Mouse (Mus musculus) CH12.LX (cell line): ENCODE measurements at regions not wholly inside any gene's neighbourhood (a gene's known extent, or its start where the extent isn't known, plus 50 kb on each side); places are given as distances from the start of the nearest gene placed in this dataset.

Experiments
- CTCF ChIP-seq, 2 experiments: IDR thresholded peaks in 1 of 2; conservative IDR thresholded peaks in 1 of 2; 2 replicates each; pipeline ENCODE4 v1.5.1; 2011 to 2012; ENCODE audit warnings: low read depth in 2 of 2, low read length in 2 of 2, improper control_type of control experiment in 1 of 2, inconsistent platforms in 1 of 2, mild to moderate bottlenecking in 1 of 2, moderate library complexity in 1 of 2
- EP300 ChIP-seq: IDR thresholded peaks from 2 replicates; pipeline ENCODE4 v1.6.1; 2011; ENCODE audit warnings: low read length, improper control_type of control experiment
- GABPA ChIP-seq: IDR thresholded peaks from 2 replicates; pipeline ENCODE4 v1.6.1; 2012; ENCODE audit warnings: low read depth, low read length, improper control_type of control experiment, inconsistent platforms; ENCODE audit not compliant: insufficient replicate concordance
- JUND ChIP-seq: conservative IDR thresholded peaks from 2 replicates; pipeline ENCODE4 v1.6.1; 2011; ENCODE audit warnings: low read depth, low read length, improper control_type of control experiment
- MYC ChIP-seq: IDR thresholded peaks from 2 replicates; pipeline ENCODE4 v1.6.1; 2011; ENCODE audit warnings: low read depth, mild to moderate bottlenecking, improper control_type of control experiment, low read length
- POLR2A ChIP-seq: IDR thresholded peaks from 2 replicates; pipeline ENCODE4 v1.6.1; 2011; ENCODE audit warnings: low read depth, mild to moderate bottlenecking, improper control_type of control experiment, low read length
- POLR2AphosphoS2 ChIP-seq: IDR thresholded peaks from 2 replicates; pipeline ENCODE4 v1.6.1; 2011; ENCODE audit warnings: low read depth, low read length, improper control_type of control experiment
- RAD21 ChIP-seq: IDR thresholded peaks from 2 replicates; pipeline ENCODE4 v1.6.1; 2011; ENCODE audit warnings: low read depth, mild to moderate bottlenecking, low read length, improper control_type of control experiment, moderate library complexity
- TBP ChIP-seq: conservative IDR thresholded peaks from 2 replicates; pipeline ENCODE4 v1.6.1; 2011; ENCODE audit warnings: low read depth, low read length, improper control_type of control experiment

GRCm38 (mm10) chr13:18465921-18466320 is 68.4 kb upstream of the Pou6f2 start:
- TF ChIP-seq CTCF (conservative IDR thresholded peaks at IDR 0.05 in 1 of 2, IDR thresholded peaks at IDR 0.05 in 1 of 2; ENCODE audit: low read depth in 2 of 2, low read length in 2 of 2), result no peak
- TF ChIP-seq RAD21, result no peak
- no peak for TF ChIP-seq POLR2A
- no peak for TF ChIP-seq TBP
- TF ChIP-seq JUND, result no peak
- TF ChIP-seq GABPA, result no peak
- no peak for TF ChIP-seq MYC
- no peak for TF ChIP-seq EP300
- TF ChIP-seq POLR2AphosphoS2, result no peak
